Mouse (Mus musculus) kidney, embryonic 14.5 days (tissue): Measurements from ENCODE around the gene Prkag1. TPM values are rescaled to one million over a fixed set of nuclear protein-coding genes. Genes with fewer than 3 reads are reported as not detected.

Experiments used
- ATAC-seq: fragments of 200-750 bp; cut with Nextera tagmentation; 2 replicates; pipeline ENCODE4 v1.8.0; 2017; ENCODE audit warnings: moderate number of reproducible peaks, mild to moderate bottlenecking, moderate TSS enrichment, moderate library complexity; ENCODE audit not compliant: low FRiP score, low TSS enrichment
- H3K27ac ChIP-seq: fragments of 300-500 bp; sonication (generic); 2 replicates; pipeline ENCODE4 v1.5.1; 2014; ENCODE audit warnings: low read depth, mild to moderate bottlenecking, low read length, moderate library complexity, mixed read lengths
- H3K27me3 ChIP-seq: fragments of 300-500 bp; sonication (generic); 2 replicates; pipeline ENCODE4 v1.6.1; 2014; ENCODE audit warnings: mild to moderate bottlenecking, low read length; ENCODE audit not compliant: control insufficient read depth, insufficient read depth
- H3K36me3 ChIP-seq: fragments of 300-500 bp; sonication (generic); 2 replicates; pipeline ENCODE4 v1.6.1; 2014; ENCODE audit warnings: low read length, mixed read lengths; ENCODE audit not compliant: control insufficient read depth, insufficient read depth
- H3K4me1 ChIP-seq: fragments of 300-500 bp; sonication (generic); 2 replicates; pipeline ENCODE4 v1.6.1; 2014; ENCODE audit warnings: low read length, mixed read lengths; ENCODE audit not compliant: control insufficient read depth, insufficient read depth
- H3K4me2 ChIP-seq: fragments of 300-500 bp; sonication (generic); replicated peaks from 2 replicates; pipeline ENCODE4 v1.6.1; 2014; ENCODE audit warnings: low read depth, mild to moderate bottlenecking, low read length
- H3K4me3 ChIP-seq: fragments of 300-500 bp; sonication (generic); 2 replicates; pipeline ENCODE4 v1.5.1; 2014; ENCODE audit warnings: mild to moderate bottlenecking, low read length
- H3K9ac ChIP-seq: fragments of 300-500 bp; sonication (generic); 2 replicates; pipeline ENCODE4 v1.6.1; 2014; ENCODE audit warnings: low read depth, mild to moderate bottlenecking, low read length, moderate library complexity
- H3K9me3 ChIP-seq: fragments of 300-500 bp; sonication (generic); 2 replicates; pipeline ENCODE4 v1.6.1; 2016; ENCODE audit warnings: low read length; ENCODE audit not compliant: control insufficient read depth
- WGBS: fragments of 180-500 bp; shearing (Covaris S2); extraction: QIAGEN DNeasy Blood & Tissue Kit; methylation state at CpG from one replicate; pipeline ENCODE4 v1.1.7; 2014; 5-methylcytosine and 5-hydroxymethylcytosine counted together
- polyA plus RNA-seq: library from polyadenylated mRNA; unstranded; fragments of >200 nt; fragmentation: Nextera tagmentation; extraction: Ambion mirVana; gene quantifications from 2 replicates; pipeline ENCODE4 v1.2.1, GENCODE M21; 2014

Gene Prkag1
- polyA plus RNA-seq, 1 experiment from 2014 or later, result 83.7 TPM

- Histone ChIP-seq H3K4me1 (peaks cover 14% of the 10 kb centered on the region; the same call in 1 of the 2 replicates), H3K4me3 (peak overlapping the region; percentile 21), H3K4me2 (peak overlapping the region; percentile 31), H3K9me3 (no peaks in the 10 kb centered on the region), H3K27ac (no peak overlapping the region), H3K36me3 (no peaks in the 10 kb centered on the region), H3K27me3 (peaks cover 97% of the 10 kb centered on the region), H3K9ac (no peak overlapping the region)
- 2% methylated on average over 74 of the region's 75 CpGs for WGBS
- ATAC-seq, result no peak
These were observed 38.9 kb downstream of the Prkag1 start for GRCm38 (mm10) chr15:98792233-98793020.

- peaks cover 90% of the 10 kb centered on the region for H3K27me3 ChIP-seq
- WGBS, result 2% methylated on average over 23 of the region's 23 CpGs
- no peak for ATAC-seq
- H3K27ac ChIP-seq, result no peak overlapping the region
- 0 out of 2 replicates have a peak overlapping the region, but pooled peaks have one; percentile 17 for H3K4me3 ChIP-seq
- no peak overlapping the region for H3K9ac ChIP-seq
- H3K4me1 ChIP-seq, result peaks cover 14% of the 10 kb centered on the region; the same call in 1 of the 2 replicates
- H3K36me3 ChIP-seq, result no peaks in the 10 kb centered on the region
- H3K4me2 ChIP-seq, result no peak overlapping the region
- no peaks in the 10 kb centered on the region for H3K9me3 ChIP-seq
These were observed 39.5 kb downstream of the Prkag1 start for GRCm38 (mm10) chr15:98791771-98792170.

GRCm38 (mm10) chr15:98791221-98791620 lies 40.1 kb downstream of the Prkag1 start:
- Histone ChIP-seq H3K4me3 (peak overlapping the region; percentile 17; the same call in 1 of the 2 replicates), H3K4me2 (no peak overlapping the region)
- under 1% methylated on average over 12 of the region's 12 CpGs for WGBS

GRCm38 (mm10) chr15:98790761-98791160 lies 40.6 kb downstream of the Prkag1 start:
- Histone ChIP-seq H3K9ac (no peak overlapping the region), H3K4me1 (peaks cover 14% of the 10 kb centered on the region; the same call in 1 of the 2 replicates), H3K27me3 (peaks cover 80% of the 10 kb centered on the region), H3K27ac (no peak overlapping the region), H3K36me3 (no peaks in the 10 kb centered on the region), H3K4me3 (peak overlapping the region; percentile 17; the same call in 1 of the 2 replicates), H3K4me2 (no peak overlapping the region; the same call in 1 of the 2 replicates), H3K9me3 (no peaks in the 10 kb centered on the region)
- WGBS, result under 1% methylated on average over 23 of the region's 23 CpGs
- no peak for ATAC-seq

More at GRCm38 (mm10) chr15:98791221-98791620, 40.1 kb downstream of the Prkag1 start:
- no peak overlapping the region for H3K9ac ChIP-seq
- no peaks in the 10 kb centered on the region for H3K9me3 ChIP-seq
- no peak for ATAC-seq
- H3K4me1 ChIP-seq, result peaks cover 14% of the 10 kb centered on the region; the same call in 1 of the 2 replicates
- no peak overlapping the region for H3K27ac ChIP-seq
- H3K27me3 ChIP-seq, result peaks cover 85% of the 10 kb centered on the region
- H3K36me3 ChIP-seq, result no peaks in the 10 kb centered on the region

GRCm38 (mm10) chr15:98789661-98790535 lies 41.4 kb downstream of the Prkag1 start, which contains the start of gene Wnt1:
Gene Wnt1, plus strand, starts transcription at chr15:98789857.
- Histone ChIP-seq H3K4me1 (peaks cover 14% of the 10 kb centered on the region; the same call in 1 of the 2 replicates), H3K9me3 (no peaks in the 10 kb centered on the region), H3K9ac (no peak within 1 kb of the TSS), H3K36me3 (no peaks in the 10 kb centered on the region), H3K4me3 (peak within 1 kb of the TSS; percentile 20), H3K27ac (no peak within 1 kb of the TSS), H3K27me3 (peaks cover 71% of the 10 kb centered on the region), H3K4me2 (peak within 1 kb of the TSS; percentile 22)
- ATAC-seq, result peak; percentile 56
- 2% methylated on average over 51 of the region's 51 CpGs for WGBS

GRCm38 (mm10) chr15:98788972-98789660 lies 42.2 kb downstream of the Prkag1 start:
- Histone ChIP-seq H3K4me3 (peak overlapping the region; percentile 20), H3K27ac (no peak overlapping the region), H3K4me2 (peak overlapping the region; percentile 22; the same call in 1 of the 2 replicates), H3K36me3 (no peaks in the 10 kb centered on the region), H3K9ac (no peak overlapping the region), H3K27me3 (peaks cover 64% of the 10 kb centered on the region), H3K4me1 (peaks cover 14% of the 10 kb centered on the region; the same call in 1 of the 2 replicates), H3K9me3 (no peaks in the 10 kb centered on the region)
- WGBS, result 13% methylated on average over 24 of the region's 24 CpGs
- no peak for ATAC-seq

- no peaks in the 10 kb centered on the region for H3K36me3 ChIP-seq
- H3K9me3 ChIP-seq, result no peaks in the 10 kb centered on the region
- no peak overlapping the region for H3K4me3 ChIP-seq
- peaks cover 52% of the 10 kb centered on the region for H3K27me3 ChIP-seq
- no peak overlapping the region for H3K9ac ChIP-seq
- no peak for ATAC-seq
- WGBS, result 27% methylated on average over 4 of the region's 4 CpGs
- no peak overlapping the region for H3K27ac ChIP-seq
- H3K4me1 ChIP-seq, result peaks cover 11% of the 10 kb centered on the region; the same call in 1 of the 2 replicates
- no peak overlapping the region for H3K4me2 ChIP-seq
These were observed 43.4 kb downstream of the Prkag1 start for GRCm38 (mm10) chr15:98787930-98788329.

- Histone ChIP-seq H3K36me3 (no peaks in the 10 kb centered on the region), H3K4me2 (no peak overlapping the region), H3K27me3 (peaks cover 44% of the 10 kb centered on the region), H3K9ac (no peak overlapping the region), H3K27ac (no peak overlapping the region), H3K4me3 (no peak overlapping the region), H3K9me3 (no peaks in the 10 kb centered on the region), H3K4me1 (peaks cover 4% of the 10 kb centered on the region; the same call in 1 of the 2 replicates)
- 30% methylated on average over 7 of the region's 7 CpGs for WGBS
- ATAC-seq, result no peak
These were observed 45.6 kb downstream of the Prkag1 start for GRCm38 (mm10) chr15:98785744-98786143.
